Mouse (Mus musculus) stomach, embryonic 16.5 days (tissue): ENCODE measurements at regions not wholly inside any gene's neighbourhood (a gene's known extent, or its start where the extent isn't known, plus 50 kb on each side); places are given as distances from the start of the nearest gene placed in this dataset.

Experiments used
- ATAC-seq: fragments of 200-750 bp; cut with Nextera tagmentation; 2 replicates; pipeline ENCODE4 v1.8.0; 2017; ENCODE audit warnings: moderate number of reproducible peaks, moderate TSS enrichment; ENCODE audit not compliant: insufficient read depth, low FRiP score
- H3K27ac ChIP-seq: fragments of 300-500 bp; sonication (generic); 2 replicates; pipeline ENCODE4 v1.5.1; 2014; ENCODE audit warnings: low read length
- H3K27me3 ChIP-seq: fragments of 300-500 bp; sonication (generic); 2 replicates; pipeline ENCODE4 v1.6.1; 2014; ENCODE audit warnings: low read length, control low read depth, mixed read lengths; ENCODE audit not compliant: control insufficient read depth, insufficient read depth
- H3K36me3 ChIP-seq: fragments of 300-500 bp; sonication (generic); 2 replicates; pipeline ENCODE4 v1.6.1; 2014; ENCODE audit warnings: low read length; ENCODE audit not compliant: control insufficient read depth, insufficient read depth
- H3K4me1 ChIP-seq: fragments of 300-500 bp; sonication (generic); 2 replicates; pipeline ENCODE4 v1.6.1; 2014; ENCODE audit warnings: low read length, control low read depth, mixed read lengths; ENCODE audit not compliant: control insufficient read depth, insufficient read depth
- H3K4me2 ChIP-seq: fragments of 300-500 bp; sonication (generic); 2 replicates; pipeline ENCODE4 v1.6.1; 2014; ENCODE audit warnings: low read depth, low read length, mixed read lengths
- H3K4me3 ChIP-seq: fragments of 300-500 bp; sonication (generic); replicated peaks from 2 replicates; pipeline ENCODE4 v1.5.1; 2014; ENCODE audit warnings: mild to moderate bottlenecking, low read length
- H3K9ac ChIP-seq: fragments of 300-500 bp; sonication (generic); 2 replicates; pipeline ENCODE4 v1.6.1; 2014; ENCODE audit warnings: low read length
- H3K9me3 ChIP-seq: fragments of 300-500 bp; sonication (generic); replicated peaks from 2 replicates; pipeline ENCODE4 v1.6.1; 2016; ENCODE audit warnings: low read length, control low read depth; ENCODE audit not compliant: control insufficient read depth
- WGBS: fragments of 180-500 bp; shearing (Covaris S2); extraction: QIAGEN DNeasy Blood & Tissue Kit; methylation state at CpG from one replicate; pipeline ENCODE4 v1.1.7; 2014; 5-methylcytosine and 5-hydroxymethylcytosine counted together

GRCm38 (mm10) chr6:94806481-94807160, 106.7 kb upstream of the Lrig1 start:
- no peak overlapping the region for H3K9ac ChIP-seq
- no peak for ATAC-seq

DNA sequence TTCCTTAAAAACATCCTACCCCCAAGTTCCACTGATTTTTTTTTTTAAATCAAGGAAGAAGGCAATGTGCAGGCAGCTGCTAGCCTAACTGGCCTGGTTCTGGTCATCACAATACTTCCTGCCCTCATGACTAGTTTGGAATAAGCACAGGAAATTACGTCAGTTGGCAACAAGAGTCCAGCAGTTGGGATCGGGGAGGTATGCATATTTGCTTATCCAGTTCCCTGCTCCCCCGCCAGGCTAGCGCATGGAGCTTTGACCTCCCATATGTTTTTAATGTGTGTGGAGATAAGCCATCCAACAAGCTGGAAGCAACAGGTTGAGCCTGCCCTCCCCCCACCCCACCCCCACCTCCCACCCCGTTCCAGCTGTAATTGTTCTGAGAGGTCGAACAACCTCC, 105.7 kb upstream of the Lrig1 start:
- WGBS = 21% methylated on average over 6 of the region's 6 CpGs
- ATAC-seq = no peak

More at GRCm38 (mm10) chr6:94806481-94807160, 106.7 kb upstream of the Lrig1 start:
- no peaks in the 10 kb centered on the region for H3K9me3 ChIP-seq
- H3K36me3 ChIP-seq = no peaks in the 10 kb centered on the region
- 49% methylated on average over 12 of the region's 12 CpGs for WGBS
- peak overlapping the region; percentile 7; the same call in 1 of the 2 replicates for H3K27ac ChIP-seq
- H3K4me3 ChIP-seq = no peak overlapping the region
- H3K4me1 ChIP-seq = peaks cover 15% of the 10 kb centered on the region
- H3K4me2 ChIP-seq = no peak overlapping the region
- H3K27me3 ChIP-seq = no peaks in the 10 kb centered on the region

DNA sequence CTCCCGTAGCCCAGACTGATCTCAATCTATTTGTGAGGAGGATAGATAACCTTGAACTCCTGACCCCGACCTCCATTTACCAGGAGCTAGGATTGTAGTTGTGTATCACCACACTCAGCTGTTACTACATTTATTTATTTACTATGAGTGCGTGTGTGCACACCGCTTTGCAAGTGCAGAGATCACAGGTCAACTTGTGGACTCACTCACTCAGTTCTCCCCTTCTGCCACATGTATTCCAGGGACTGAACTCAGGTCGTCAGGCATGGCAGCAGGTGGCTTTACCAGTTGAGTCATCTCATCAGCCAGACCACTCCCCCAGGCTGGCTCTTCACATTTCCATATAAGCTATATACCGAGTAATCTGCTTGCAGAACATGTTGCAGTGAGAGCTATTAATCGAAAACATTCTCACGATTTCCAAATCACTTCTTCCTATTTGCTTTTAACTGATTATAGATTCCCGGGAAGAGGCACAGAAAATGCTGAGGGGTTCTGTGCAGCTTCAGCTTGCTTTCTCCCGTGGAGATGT, 104.4 kb upstream of the Lrig1 start:
- no peak overlapping the region for H3K9ac ChIP-seq
- H3K9me3 ChIP-seq = no peaks in the 10 kb centered on the region
- H3K4me3 ChIP-seq = no peak overlapping the region
- H3K4me2 ChIP-seq = no peak overlapping the region
- no peak overlapping the region for H3K27ac ChIP-seq
- no peak for ATAC-seq
- H3K4me1 ChIP-seq = peaks cover 20% of the 10 kb centered on the region
- WGBS = 55% methylated on average over 10 of the region's 10 CpGs
- H3K27me3 ChIP-seq = no peaks in the 10 kb centered on the region
- no peaks in the 10 kb centered on the region for H3K36me3 ChIP-seq

More for the DNA sequence above, 105.7 kb upstream of the Lrig1 start:
- Histone ChIP-seq H3K36me3 (no peaks in the 10 kb centered on the region), H3K4me2 (no peak overlapping the region), H3K4me3 (no peak overlapping the region), H3K27me3 (no peaks in the 10 kb centered on the region), H3K27ac (no peak overlapping the region), H3K9ac (no peak overlapping the region), H3K9me3 (no peaks in the 10 kb centered on the region), H3K4me1 (peaks cover 20% of the 10 kb centered on the region)

- WGBS = 49% methylated on average over 12 of the region's 12 CpGs
- Histone ChIP-seq H3K9me3 (0 out of 2 replicates have a peak, but pooled peaks cover 6% of the 10 kb centered on the region), H3K27ac (peak overlapping the region; percentile 10), H3K4me2 (peak overlapping the region; percentile 31; the same call in 1 of the 2 replicates), H3K9ac (peak overlapping the region; percentile 39), H3K4me3 (no peak overlapping the region; the same call in 1 of the 2 replicates), H3K4me1 (peaks cover 13% of the 10 kb centered on the region), H3K27me3 (no peaks in the 10 kb centered on the region), H3K36me3 (no peaks in the 10 kb centered on the region)
- no peak for ATAC-seq
These were observed 101.1 kb upstream of the Lrig1 start for GRCm38 (mm10) chr6:94801039-94801438.

GRCm38 (mm10) chr6:94798545-94799211, 98.7 kb upstream of the Lrig1 start:
- 0 out of 2 replicates have a peak, but pooled peaks cover 8% of the 10 kb centered on the region for H3K9me3 ChIP-seq
- WGBS = 60% methylated on average over 4 of the region's 4 CpGs
- peak overlapping the region; percentile 64 for H3K27ac ChIP-seq
- H3K4me3 ChIP-seq = no peak overlapping the region
- no peaks in the 10 kb centered on the region for H3K27me3 ChIP-seq
- H3K36me3 ChIP-seq = no peaks in the 10 kb centered on the region
- H3K4me1 ChIP-seq = peaks cover 5% of the 10 kb centered on the region; the same call in 1 of the 2 replicates
- peak; percentile 68; the same call in 1 of the 2 replicates for ATAC-seq
- no peak overlapping the region for H3K4me2 ChIP-seq
- H3K9ac ChIP-seq = no peak overlapping the region

DNA sequence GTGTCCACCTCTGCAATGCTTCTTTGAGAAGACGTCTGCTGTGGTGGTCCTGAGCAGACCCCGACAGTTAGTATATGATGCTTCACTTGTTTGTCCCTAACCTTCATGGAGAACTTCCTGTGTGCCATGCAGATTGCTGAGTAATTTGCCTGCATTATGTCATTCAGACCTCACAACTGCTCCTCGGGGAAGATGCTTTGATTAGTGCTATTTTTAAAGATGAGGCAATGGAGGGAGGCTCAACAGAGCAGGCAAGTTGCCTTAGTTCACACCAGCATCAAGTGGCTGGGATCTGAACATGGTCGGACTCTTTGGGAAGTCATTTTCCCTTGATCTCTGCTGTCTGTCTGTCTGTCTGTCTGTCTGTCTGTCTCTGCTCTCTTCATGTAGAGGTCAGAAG, 95.5 kb upstream of the Lrig1 start:
- H3K4me1 ChIP-seq = no peaks in the 10 kb centered on the region
- ATAC-seq = no peak
- no peaks in the 10 kb centered on the region for H3K27me3 ChIP-seq
- H3K9me3 ChIP-seq = 0 out of 2 replicates have a peak, but pooled peaks cover 8% of the 10 kb centered on the region
- no peak overlapping the region for H3K27ac ChIP-seq
- no peak overlapping the region for H3K4me3 ChIP-seq
- no peak overlapping the region for H3K9ac ChIP-seq
- H3K4me2 ChIP-seq = no peak overlapping the region
- 72% methylated on average over 4 of the region's 4 CpGs for WGBS
- H3K36me3 ChIP-seq = no peaks in the 10 kb centered on the region

DNA sequence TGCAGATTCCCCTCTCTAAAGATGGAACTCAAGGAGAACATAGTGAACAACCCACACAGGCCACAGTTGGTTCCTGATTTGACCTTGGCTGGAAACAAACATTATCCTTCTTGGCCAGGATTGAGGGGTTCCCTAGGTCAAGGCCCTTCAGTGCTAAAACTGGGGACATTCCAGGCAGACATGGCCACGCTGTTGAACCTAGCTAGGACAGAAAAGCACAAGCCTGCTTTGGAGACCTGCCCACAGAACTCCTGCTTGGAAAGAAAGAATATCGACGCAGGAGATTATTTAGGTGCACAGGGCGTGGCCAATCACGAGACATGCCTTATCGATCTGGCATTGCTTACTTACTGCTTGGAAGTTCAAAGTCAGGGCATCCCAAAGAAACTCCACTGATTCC, 93.6 kb upstream of the Lrig1 start:
- 0 out of 2 replicates have a peak, but pooled peaks cover 8% of the 10 kb centered on the region for H3K9me3 ChIP-seq
- WGBS = 73% methylated on average over 6 of the region's 6 CpGs
- H3K4me1 ChIP-seq = peaks cover 6% of the 10 kb centered on the region; the same call in 1 of the 2 replicates
- H3K36me3 ChIP-seq = no peaks in the 10 kb centered on the region
- no peak overlapping the region for H3K27ac ChIP-seq
- no peak overlapping the region for H3K4me2 ChIP-seq
- ATAC-seq = no peak
- H3K9ac ChIP-seq = no peak overlapping the region
- no peak overlapping the region for H3K4me3 ChIP-seq
- no peaks in the 10 kb centered on the region for H3K27me3 ChIP-seq

GRCm38 (mm10) chr6:94792312-94792711, 92.4 kb upstream of the Lrig1 start:
- no peak overlapping the region for H3K9ac ChIP-seq
- no peak for ATAC-seq
- H3K4me1 ChIP-seq = peaks cover 6% of the 10 kb centered on the region; the same call in 1 of the 2 replicates
- no peaks in the 10 kb centered on the region for H3K36me3 ChIP-seq
- no peak overlapping the region for H3K27ac ChIP-seq
- no peak overlapping the region for H3K4me2 ChIP-seq
- H3K9me3 ChIP-seq = 0 out of 2 replicates have a peak, but pooled peaks cover 8% of the 10 kb centered on the region
- no peak overlapping the region for H3K4me3 ChIP-seq
- no peaks in the 10 kb centered on the region for H3K27me3 ChIP-seq
- 74% methylated on average over 4 of the region's 4 CpGs for WGBS

- Histone ChIP-seq H3K27ac (no peak overlapping the region), H3K9ac (no peak overlapping the region), H3K4me2 (no peak overlapping the region), H3K27me3 (no peaks in the 10 kb centered on the region), H3K4me1 (peaks cover 6% of the 10 kb centered on the region; the same call in 1 of the 2 replicates), H3K4me3 (no peak overlapping the region), H3K9me3 (no peaks in the 10 kb centered on the region), H3K36me3 (no peaks in the 10 kb centered on the region)
- 62% methylated on average over 5 of the region's 5 CpGs for WGBS
- no peak for ATAC-seq
These were observed 89.4 kb upstream of the Lrig1 start for GRCm38 (mm10) chr6:94789308-94789763.
